Mouse (Mus musculus) urinary bladder, adult 18-20 months (tissue): ENCODE measurements around the gene Zfp69.

ENCODE experiments used
- DNase-seq, 2 experiments: peaks; one replicate each; pipeline ENCODE4 v3.0.0; 2022; ENCODE audit warnings: low spot score in 2 of 2, mixed read lengths in 2 of 2

Gene Zfp69

GRCm38 (mm10) chr4:120886131-120886530 lies 65.4 kb downstream of the Zfp69 start:
- no peak for DNase-seq

GRCm38 (mm10) chr4:120885208-120886120 lies 66.0 kb downstream of the Zfp69 start:
- no peak for DNase-seq

DNA sequence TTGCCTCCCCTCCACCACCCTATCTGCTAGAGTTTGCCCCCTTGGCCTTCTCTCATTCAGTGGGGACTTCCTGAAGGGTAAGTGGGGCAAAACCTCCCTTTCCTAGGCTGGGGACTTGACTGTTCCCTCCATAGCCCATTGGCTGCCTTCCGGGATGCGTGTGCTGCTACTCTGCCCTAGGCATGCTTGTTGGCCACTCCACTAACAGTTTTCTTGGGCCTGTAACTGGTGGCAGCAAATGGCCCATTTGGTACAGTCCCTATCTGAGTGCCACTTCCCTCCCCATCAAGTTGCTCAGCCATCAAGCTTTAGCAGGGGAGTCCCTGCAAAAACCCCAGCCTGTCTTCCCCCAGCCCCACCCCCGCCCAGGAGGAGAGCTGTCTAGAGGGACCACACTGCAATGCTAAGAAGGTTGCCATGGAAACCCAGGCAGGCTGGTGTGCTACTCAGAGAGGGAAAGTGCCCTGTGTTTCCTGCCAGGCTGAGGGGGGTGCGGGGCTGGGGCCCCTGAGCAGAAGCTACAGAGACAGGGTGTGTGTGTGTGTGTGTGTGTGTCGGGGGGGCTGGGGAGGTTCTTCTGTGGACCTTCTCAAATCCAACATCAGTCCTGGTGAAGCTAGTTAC lies 69.4 kb downstream of the Zfp69 start:
- DNase-seq = no peak

GRCm38 (mm10) chr4:120880731-120881432 lies 70.6 kb downstream of the Zfp69 start:
- DNase-seq = no peak
